Mouse (Mus musculus) urinary bladder, postnatal 36 days (tissue): ENCODE measurements around the gene Rasgrp3.

Experiments used
- DNase-seq, 2 experiments: peaks; one replicate each; pipeline ENCODE4 v3.0.0; 2022; ENCODE audit warnings: low spot score in 2 of 2, mixed read lengths in 1 of 2

The Rasgrp3 gene

DNA sequence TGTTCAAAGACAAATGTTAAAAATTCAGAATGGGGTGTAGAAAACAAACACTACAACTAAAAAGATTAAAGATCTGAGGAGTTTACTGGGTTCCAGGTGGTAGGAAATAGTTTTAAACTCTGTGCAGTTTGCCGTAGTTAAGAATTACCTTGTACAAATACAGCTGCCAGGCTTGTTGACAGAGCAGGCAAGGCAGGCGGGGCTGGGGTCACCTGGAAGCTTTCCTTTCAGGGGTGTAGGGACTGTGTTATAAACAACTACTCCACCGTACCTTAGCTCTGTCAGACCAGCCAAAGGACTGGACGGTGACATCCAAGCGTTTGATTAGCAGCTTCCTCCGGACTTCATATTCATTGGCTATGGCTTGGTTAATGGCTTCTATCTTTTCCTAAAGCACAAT lies 103.4 kb downstream of the Rasgrp3 start:
- DNase-seq = no peak

DNA sequence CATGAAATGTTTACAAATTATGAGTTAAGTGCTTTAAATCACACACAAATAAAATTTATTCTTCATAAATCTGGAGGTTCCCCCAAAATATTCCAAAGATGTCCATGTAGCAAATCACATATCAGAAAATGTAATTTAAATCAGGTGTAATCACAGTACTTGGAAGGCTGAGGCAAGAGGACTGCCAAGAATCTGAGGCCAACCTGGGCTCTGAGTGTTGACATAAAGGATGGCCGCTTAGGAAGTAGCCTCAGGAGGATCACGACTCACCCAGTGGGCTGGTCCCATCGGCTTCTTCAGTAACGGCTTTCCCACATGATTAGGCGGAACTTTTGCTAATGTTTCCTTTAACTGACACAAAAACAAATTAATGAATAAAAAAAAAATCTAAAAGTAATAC lies 104.1 kb downstream of the Rasgrp3 start:
- DNase-seq = no peak

DNA sequence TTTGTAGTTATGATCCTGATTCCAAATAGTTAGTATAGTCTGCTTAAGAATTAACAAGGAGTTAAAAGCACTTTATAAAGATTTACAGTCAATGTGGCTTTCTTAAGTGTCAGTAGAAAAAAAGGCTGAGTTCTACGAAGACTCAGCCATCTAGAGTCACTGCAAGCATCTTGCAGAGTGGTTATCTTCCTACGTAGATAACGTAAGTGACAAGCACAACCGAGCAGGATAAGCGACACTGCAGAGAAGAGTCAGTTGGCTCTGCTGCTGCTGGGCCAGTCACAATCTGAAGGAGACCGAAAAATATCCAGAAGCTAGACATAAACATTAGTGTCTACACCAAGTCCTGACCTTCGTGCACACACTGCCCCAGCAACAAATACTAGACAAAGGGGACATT lies 107.7 kb downstream of the Rasgrp3 start:
- no peak for DNase-seq

DNA sequence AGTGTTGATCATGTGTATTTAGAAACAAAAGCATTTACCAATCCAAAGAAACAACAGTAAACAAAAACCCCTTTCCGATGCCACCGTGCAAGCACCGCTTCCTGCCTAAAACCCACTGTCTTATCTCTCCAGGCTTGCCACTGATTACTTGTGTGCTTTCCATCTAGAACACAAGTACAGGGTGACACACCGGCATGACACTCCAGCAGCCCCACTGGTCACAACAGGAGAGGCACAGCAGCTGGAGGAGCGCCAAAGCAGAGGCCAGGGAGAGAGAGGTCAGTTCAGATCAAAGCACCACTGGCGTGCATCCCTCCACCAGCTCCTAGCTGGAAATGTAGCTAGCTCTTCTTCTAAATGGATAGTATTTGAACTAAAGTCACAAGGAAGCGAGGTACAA lies 108.6 kb downstream of the Rasgrp3 start:
- no peak for DNase-seq

DNA sequence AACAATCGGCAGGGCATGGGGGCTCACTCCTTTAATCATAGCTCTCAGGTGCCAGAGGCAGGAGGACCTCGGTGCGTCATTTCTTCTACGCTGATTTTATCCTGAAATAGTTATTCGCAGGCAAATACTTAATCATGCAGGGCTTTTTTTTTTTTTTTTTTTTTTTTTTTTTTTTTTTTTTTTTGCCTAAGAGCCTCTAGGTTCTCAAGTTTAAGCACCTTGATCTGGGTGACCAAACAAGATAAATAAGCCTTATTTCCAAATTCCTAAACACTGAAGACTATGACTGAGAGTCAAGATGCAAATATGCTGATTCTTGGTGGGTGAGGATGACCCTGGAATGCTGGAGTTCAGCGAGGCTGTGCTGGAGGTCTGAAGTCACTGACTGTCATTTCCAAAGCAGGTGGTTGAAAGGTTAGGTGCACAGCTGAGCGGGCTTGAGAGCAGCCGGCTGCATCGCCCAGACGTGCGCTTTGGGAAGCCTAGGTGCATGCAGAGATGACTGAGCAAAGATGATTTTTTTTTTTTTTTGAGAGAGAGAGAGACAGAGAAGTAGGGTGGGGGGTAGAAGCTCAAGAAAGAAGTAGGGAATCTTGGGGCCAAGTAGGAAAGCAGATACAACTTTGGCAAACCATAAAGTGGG lies 115.2 kb downstream of the Rasgrp3 start:
- no peak for DNase-seq

DNA sequence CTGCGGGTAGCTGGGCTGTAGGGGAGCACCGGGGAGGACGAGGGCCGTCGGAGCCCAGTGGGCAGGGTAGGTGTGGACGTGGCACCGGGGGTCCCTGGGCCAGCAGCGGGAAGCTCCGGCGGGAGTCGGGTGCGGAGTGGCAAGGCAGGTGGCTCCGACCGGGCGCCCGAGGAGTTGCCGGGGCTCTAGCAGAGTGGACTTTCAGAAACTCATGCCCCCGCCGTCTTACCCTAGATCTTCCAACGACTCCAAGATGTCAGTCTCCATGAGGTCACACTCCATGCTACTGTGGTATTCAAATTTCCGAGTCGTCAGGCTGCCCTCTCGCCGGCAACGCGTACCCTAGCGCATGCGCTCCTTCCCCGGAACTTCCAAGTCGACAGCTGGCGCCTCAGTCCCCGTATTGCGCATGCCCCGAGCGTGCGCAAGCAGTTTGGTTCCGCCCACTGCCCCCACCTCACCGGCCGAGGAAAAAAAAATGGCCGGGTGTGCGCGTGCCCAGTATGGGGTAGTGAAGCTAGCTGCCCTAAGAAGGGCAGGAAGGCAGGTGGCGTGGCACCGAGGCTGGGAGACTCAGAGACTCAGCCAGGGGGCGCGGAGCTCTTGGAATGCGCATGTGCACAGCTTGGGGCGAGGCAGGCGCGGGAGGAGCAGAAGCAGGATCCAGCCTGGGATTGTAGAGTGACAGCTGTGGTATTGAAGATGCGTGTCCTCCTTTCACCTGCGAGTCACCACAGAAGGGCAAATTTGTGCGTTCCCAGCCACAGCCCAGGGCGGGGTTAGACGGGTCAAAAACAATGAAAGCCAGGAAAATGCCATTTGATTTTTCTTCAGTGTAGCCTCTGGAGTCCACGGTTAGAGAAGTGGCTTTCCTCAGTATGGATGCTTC lies 116.1 kb downstream of the Rasgrp3 start, which contains the start of gene Fam98a:
TSS of gene Fam98a (minus strand) at position 435 of the 889 bp plus-strand sequence.
- peak; percentile 97 for DNase-seq

DNA sequence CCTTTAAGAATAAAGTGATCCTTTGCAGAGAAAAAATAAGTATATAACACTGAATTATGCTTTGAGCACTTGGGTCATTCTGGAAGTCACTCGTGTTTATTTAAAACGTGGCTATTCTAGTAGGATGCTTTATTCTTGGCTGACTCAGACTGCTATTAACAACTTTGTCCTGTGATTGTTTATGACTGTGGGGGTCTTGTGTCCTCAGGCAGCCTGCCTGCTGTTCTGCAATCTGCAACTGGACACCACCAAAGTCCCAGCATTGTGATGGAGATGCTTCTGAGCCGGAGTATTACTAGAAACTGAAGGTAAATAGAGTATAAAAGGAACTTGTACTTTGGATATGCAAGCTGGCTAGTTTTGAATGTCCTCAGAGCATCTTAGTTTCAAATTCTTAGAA lies 121.3 kb downstream of the Rasgrp3 start:
- DNase-seq = no peak

DNA sequence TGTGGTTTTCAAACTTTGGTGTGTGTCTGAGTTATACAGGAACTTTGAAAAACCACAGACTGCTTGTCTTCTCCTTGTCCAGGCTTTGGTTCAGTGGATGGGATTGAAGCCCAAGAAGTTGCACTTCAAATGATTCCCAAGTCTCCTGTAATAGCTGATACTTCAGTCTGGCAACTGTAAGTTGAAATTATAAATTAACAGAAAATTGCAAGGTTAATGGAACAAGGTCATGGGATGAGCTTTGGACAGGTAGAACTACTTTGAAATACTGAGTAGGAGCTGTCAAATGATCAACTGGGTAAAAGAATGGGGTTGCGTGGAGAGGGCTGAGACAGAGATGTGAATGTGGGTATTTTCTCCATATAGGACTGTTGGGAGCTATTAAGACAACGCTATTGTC lies 122.3 kb downstream of the Rasgrp3 start:
- no peak for DNase-seq

DNA sequence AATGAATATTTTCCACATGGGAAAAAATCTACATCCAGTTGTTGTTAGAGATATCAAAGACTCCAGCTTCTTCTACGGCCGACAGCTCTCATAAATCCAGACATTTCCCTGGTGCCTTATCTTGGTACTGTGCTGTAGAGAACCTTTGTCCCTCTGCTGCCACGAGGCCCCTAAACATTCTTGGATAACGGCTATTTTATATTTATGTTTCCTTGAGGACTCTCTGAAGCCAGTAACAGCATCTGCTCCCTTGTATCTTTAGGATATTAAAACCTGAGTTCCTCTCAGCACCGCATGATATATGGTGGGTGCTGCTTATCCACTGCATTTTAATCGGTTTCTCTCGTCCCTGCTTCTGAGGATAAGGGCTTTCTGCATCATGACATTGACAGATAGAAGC lies 139.9 kb downstream of the Rasgrp3 start:
- no peak for DNase-seq
